Mouse (Mus musculus) midbrain, embryonic 11.5 days (tissue): ENCODE results near the gene Frmd4a. TPM values are rescaled to one million over a fixed set of nuclear protein-coding genes. Genes with fewer than 3 reads are reported as not detected.
"Not testable (repeated sequence)": the region's sequence is repeated elsewhere in the genome, so short reads cannot be mapped to it uniquely, and the experiment has no call there.

Experiments used
- ATAC-seq: fragments of 200-750 bp; cut with Nextera tagmentation; 2 replicates; pipeline ENCODE4 v1.8.0; 2017; ENCODE audit warnings: moderate TSS enrichment, moderate library complexity; ENCODE audit not compliant: low FRiP score
- DNase-seq: peaks from one replicate; pipeline ENCODE4 v3.0.0; 2015; ENCODE audit warnings: low spot score; ENCODE audit errors: missing footprints
- H3K27ac ChIP-seq: fragments of 300-500 bp; sonication (generic); 2 replicates; pipeline ENCODE4 v1.5.1; 2014; ENCODE audit warnings: low read depth, low read length
- H3K27me3 ChIP-seq: fragments of 300-500 bp; sonication (generic); 2 replicates; pipeline ENCODE4 v1.6.1; 2014; ENCODE audit warnings: mild to moderate bottlenecking, low read length, moderate library complexity, mixed read lengths; ENCODE audit not compliant: control insufficient read depth, insufficient read depth
- H3K36me3 ChIP-seq: fragments of 300-500 bp; sonication (generic); 2 replicates; pipeline ENCODE4 v1.6.1; 2014; ENCODE audit warnings: mild to moderate bottlenecking, low read length, moderate library complexity, mixed read lengths; ENCODE audit not compliant: control insufficient read depth, insufficient read depth
- H3K4me1 ChIP-seq: fragments of 300-500 bp; sonication (generic); 2 replicates; pipeline ENCODE4 v1.6.1; 2014; ENCODE audit warnings: low read length; ENCODE audit not compliant: control insufficient read depth, insufficient read depth
- H3K4me2 ChIP-seq: fragments of 300-500 bp; sonication (generic); 2 replicates; pipeline ENCODE4 v1.6.1; 2014; ENCODE audit warnings: mild to moderate bottlenecking, moderate library complexity
- H3K4me3 ChIP-seq: fragments of 300-500 bp; sonication (generic); 2 replicates; pipeline ENCODE4 v1.5.1; 2014; ENCODE audit warnings: low read depth, low read length
- H3K9ac ChIP-seq: fragments of 300-500 bp; sonication (generic); 2 replicates; pipeline ENCODE4 v1.6.1; 2014; ENCODE audit warnings: low read length
- H3K9me3 ChIP-seq: fragments of 300-500 bp; sonication (generic); 2 replicates; pipeline ENCODE4 v1.6.1; 2016; ENCODE audit warnings: low read length; ENCODE audit not compliant: control insufficient read depth
- WGBS: fragments of 180-500 bp; shearing (Covaris S2); extraction: QIAGEN DNeasy Blood & Tissue Kit; methylation state at CpG from one replicate; pipeline ENCODE4 v1.1.7; 2014; 5-methylcytosine and 5-hydroxymethylcytosine counted together
- polyA plus RNA-seq: library from polyadenylated mRNA; unstranded; fragments of >200 nt; fragmentation: Nextera tagmentation; extraction: Ambion mirVana; gene quantifications from 2 replicates; pipeline ENCODE4 v1.2.1, GENCODE M21; 2014

Frmd4a gene
- polyA plus RNA-seq, 1 experiment from 2014 or later = 35.2 TPM

- WGBS = 30% methylated on average over 6 of the region's 6 CpGs
- H3K4me1 ChIP-seq = peaks cover 13% of the 10 kb centered on the region
- no peak overlapping the region for H3K9ac ChIP-seq
- no peaks in the 10 kb centered on the region for H3K9me3 ChIP-seq
- no peaks in the 10 kb centered on the region for H3K27me3 ChIP-seq
- DNase-seq = no peak
- no peak overlapping the region for H3K4me3 ChIP-seq
- H3K4me2 ChIP-seq = no peak overlapping the region
- H3K27ac ChIP-seq = no peak overlapping the region
- no peaks in the 10 kb centered on the region for H3K36me3 ChIP-seq
- no peak for ATAC-seq
These were observed 232.2 kb downstream of the Frmd4a start for GRCm38 (mm10) chr2:4249723-4250122.

- Histone ChIP-seq H3K4me1 (peaks cover 13% of the 10 kb centered on the region), H3K4me3 (no peak overlapping the region), H3K9me3 (no peaks in the 10 kb centered on the region), H3K4me2 (no peak overlapping the region), H3K36me3 (no peaks in the 10 kb centered on the region), H3K27me3 (no peaks in the 10 kb centered on the region), H3K27ac (no peak overlapping the region), H3K9ac (peak overlapping the region; percentile 12; the same call in 1 of the 2 replicates)
- ATAC-seq (no peak), DNase-seq (no peak)
- WGBS = 58% methylated on average over 9 of the region's 9 CpGs
These were observed 235.2 kb downstream of the Frmd4a start for GRCm38 (mm10) chr2:4252541-4253291.

GRCm38 (mm10) chr2:4253348-4253747 lies 235.8 kb downstream of the Frmd4a start:
- 32% methylated on average over 4 of the region's 4 CpGs for WGBS
- Histone ChIP-seq H3K36me3 (no peaks in the 10 kb centered on the region), H3K9ac (peak overlapping the region; percentile 12; the same call in 1 of the 2 replicates), H3K9me3 (no peaks in the 10 kb centered on the region), H3K4me1 (peaks cover 13% of the 10 kb centered on the region), H3K4me3 (no peak overlapping the region), H3K27ac (no peak overlapping the region), H3K27me3 (no peaks in the 10 kb centered on the region), H3K4me2 (no peak overlapping the region)
- peak; percentile 90 for DNase-seq
- peak; percentile 75; the same call in 1 of the 2 replicates for ATAC-seq

GRCm38 (mm10) chr2:4254083-4254482 lies 236.6 kb downstream of the Frmd4a start:
- H3K9me3 ChIP-seq = no peaks in the 10 kb centered on the region
- WGBS = 89% methylated on average over 5 of the region's 5 CpGs
- H3K9ac ChIP-seq = no peak overlapping the region

GRCm38 (mm10) chr2:4256242-4256641 lies 238.7 kb downstream of the Frmd4a start:
- H3K27me3 ChIP-seq = no peaks in the 10 kb centered on the region
- WGBS = 81% methylated on average over 2 of the region's 2 CpGs
- ATAC-seq = no peak
- peaks cover 11% of the 10 kb centered on the region for H3K4me1 ChIP-seq
- DNase-seq = no peak
- no peak overlapping the region for H3K27ac ChIP-seq
- no peaks in the 10 kb centered on the region for H3K9me3 ChIP-seq
- no peak overlapping the region for H3K4me2 ChIP-seq
- no peaks in the 10 kb centered on the region for H3K36me3 ChIP-seq
- H3K9ac ChIP-seq = no peak overlapping the region
- no peak overlapping the region for H3K4me3 ChIP-seq

More at GRCm38 (mm10) chr2:4254083-4254482, 236.6 kb downstream of the Frmd4a start:
- H3K4me3 ChIP-seq = no peak overlapping the region
- ATAC-seq (no peak), DNase-seq (no peak)
- H3K27me3 ChIP-seq = no peaks in the 10 kb centered on the region
- no peaks in the 10 kb centered on the region for H3K36me3 ChIP-seq
- peaks cover 13% of the 10 kb centered on the region for H3K4me1 ChIP-seq
- H3K27ac ChIP-seq = no peak overlapping the region
- no peak overlapping the region for H3K4me2 ChIP-seq

GRCm38 (mm10) chr2:4257604-4258003 lies 240.1 kb downstream of the Frmd4a start:
- ATAC-seq (no peak), DNase-seq (no peak)
- peaks cover 10% of the 10 kb centered on the region for H3K4me1 ChIP-seq
- WGBS = 92% methylated on average over 1 of the region's 1 CpGs
- H3K4me3 ChIP-seq = no peak overlapping the region
- no peaks in the 10 kb centered on the region for H3K27me3 ChIP-seq
- H3K36me3 ChIP-seq = no peaks in the 10 kb centered on the region
- H3K9me3 ChIP-seq = no peaks in the 10 kb centered on the region
- H3K4me2 ChIP-seq = no peak overlapping the region
- no peak overlapping the region for H3K27ac ChIP-seq
- no peak overlapping the region for H3K9ac ChIP-seq

GRCm38 (mm10) chr2:4258803-4259202 lies 241.3 kb downstream of the Frmd4a start:
- whole genome bisulfite sequencing = 97% methylated on average over 12 of the region's 12 CpGs
- H3K9ac ChIP-seq, H3K4me1 ChIP-seq, DNase-seq, H3K4me3 ChIP-seq, H3K27ac ChIP-seq, H3K4me2 ChIP-seq, H3K9me3 ChIP-seq, H3K36me3 ChIP-seq, ATAC-seq, H3K27me3 ChIP-seq: not testable (repeated sequence)

- 27% methylated on average over 10 of the region's 10 CpGs for whole genome bisulfite sequencing
- DNase-seq (peak; percentile 86), ATAC-seq (peak; percentile 88)
- Histone ChIP-seq H3K4me3 (no peak overlapping the region), H3K9ac (no peak overlapping the region), H3K4me2 (no peak overlapping the region), H3K36me3 (no peaks in the 10 kb centered on the region), H3K27me3 (no peaks in the 10 kb centered on the region), H3K4me1 (0 out of 2 replicates have a peak, but pooled peaks cover 3% of the 10 kb centered on the region), H3K27ac (0 out of 2 replicates have a peak overlapping the region, but pooled peaks have one; percentile 30), H3K9me3 (no peaks in the 10 kb centered on the region)
These were observed 243.0 kb downstream of the Frmd4a start for GRCm38 (mm10) chr2:4260324-4261058.

- 81% methylated on average over 3 of the region's 3 CpGs for WGBS
- H3K4me1 ChIP-seq = 0 out of 2 replicates have a peak, but pooled peaks cover 3% of the 10 kb centered on the region
- no peaks in the 10 kb centered on the region for H3K9me3 ChIP-seq
- ATAC-seq (no peak), DNase-seq (no peak)
- H3K4me2 ChIP-seq = no peak overlapping the region
- no peak overlapping the region for H3K4me3 ChIP-seq
- no peaks in the 10 kb centered on the region for H3K36me3 ChIP-seq
- H3K9ac ChIP-seq = no peak overlapping the region
- H3K27ac ChIP-seq = no peak overlapping the region
- H3K27me3 ChIP-seq = no peaks in the 10 kb centered on the region
These were observed 245.2 kb downstream of the Frmd4a start for GRCm38 (mm10) chr2:4262667-4263066.
